Mouse (Mus musculus) lung, embryonic 14.5 days (tissue): ENCODE data around the gene Pgpep1l. TPM values are rescaled to one million over a fixed set of nuclear protein-coding genes. Genes with fewer than 3 reads are reported as not detected.

Experiments
- ATAC-seq: fragments of 200-750 bp; cut with Nextera tagmentation; 2 replicates; pipeline ENCODE4 v1.8.0; 2017; ENCODE audit warnings: mild to moderate bottlenecking, moderate TSS enrichment, moderate library complexity; ENCODE audit not compliant: insufficient read depth
- DNase-seq: peaks from one replicate; pipeline ENCODE4 v3.0.0-alpha.2; 2015
- H3K27ac ChIP-seq: fragments of 300-500 bp; sonication (generic); 2 replicates; pipeline ENCODE4 v1.5.1; 2014; ENCODE audit warnings: low read depth, mild to moderate bottlenecking, moderate library complexity
- H3K27me3 ChIP-seq: fragments of 300-500 bp; sonication (generic); 2 replicates; pipeline ENCODE4 v1.6.1; 2014; ENCODE audit warnings: low read length, control low read depth; ENCODE audit not compliant: insufficient read depth
- H3K36me3 ChIP-seq: fragments of 300-500 bp; sonication (generic); 2 replicates; pipeline ENCODE4 v1.6.1; 2014; ENCODE audit warnings: control low read depth; ENCODE audit not compliant: insufficient read depth
- H3K4me1 ChIP-seq: fragments of 300-500 bp; sonication (generic); 2 replicates; pipeline ENCODE4 v1.6.1; 2014; ENCODE audit warnings: antibody characterized with exemption, control low read depth; ENCODE audit not compliant: insufficient read depth
- H3K4me2 ChIP-seq: fragments of 300-500 bp; sonication (generic); 2 replicates; pipeline ENCODE4 v1.6.1; 2014; ENCODE audit warnings: mild to moderate bottlenecking
- H3K4me3 ChIP-seq: fragments of 300-500 bp; sonication (generic); 2 replicates; pipeline ENCODE4 v1.5.1; 2014; ENCODE audit warnings: low read depth, low read length
- H3K9ac ChIP-seq: fragments of 300-500 bp; sonication (generic); 2 replicates; pipeline ENCODE4 v1.6.1; 2014
- H3K9me3 ChIP-seq: fragments of 300-500 bp; sonication (generic); 2 replicates; pipeline ENCODE4 v1.6.1; 2016; ENCODE audit warnings: low read depth, low read length, control low read depth
- CTCF ChIP-seq: IDR thresholded peaks from 2 replicates; pipeline ENCODE4 v1.5.1; 2016; ENCODE audit warnings: antibody characterized with exemption, low read depth
- WGBS: fragments of 180-500 bp; shearing (Covaris S2); extraction: QIAGEN DNeasy Blood & Tissue Kit; methylation state at CpG from one replicate; pipeline ENCODE4 v1.1.7; 2014; 5-methylcytosine and 5-hydroxymethylcytosine counted together
- polyA plus RNA-seq: library from polyadenylated mRNA; unstranded; fragments of >200 nt; fragmentation: Nextera tagmentation; extraction: Ambion mirVana; gene quantifications from 2 replicates; pipeline ENCODE4 v1.2.1, GENCODE M21; 2014

Gene Pgpep1l
- polyA plus RNA-seq, 1 experiment from 2014 or later, result not detected

DNA sequence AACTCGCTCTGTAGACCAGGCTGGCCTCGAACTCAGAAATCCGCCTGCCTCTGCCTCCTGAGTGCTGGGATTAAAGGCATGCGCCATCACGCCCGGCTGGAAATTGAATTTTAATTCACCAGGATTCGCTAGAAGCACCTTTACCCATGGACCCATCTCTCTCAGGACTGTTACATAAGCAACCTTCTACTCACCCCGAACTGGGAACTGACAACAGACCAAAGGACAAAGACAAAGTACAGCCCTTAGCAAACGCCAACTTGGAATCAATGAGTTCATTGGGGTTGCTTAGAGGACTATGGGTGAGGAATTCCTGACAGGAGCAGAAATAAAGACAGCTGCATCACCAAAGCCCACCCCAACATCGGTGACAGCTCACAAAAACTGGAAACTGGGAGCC, 8.6 kb upstream of the Pgpep1l start:
- peaks cover 8% of the 10 kb centered on the region; the same call in 1 of the 2 replicates for H3K27me3 ChIP-seq
- H3K4me2 ChIP-seq, result no peak overlapping the region
- 87% methylated on average over 10 of the region's 10 CpGs for WGBS
- ATAC-seq (no peak), DNase-seq (no peak)
- H3K9me3 ChIP-seq, result no peaks in the 10 kb centered on the region
- H3K4me3 ChIP-seq, result no peak overlapping the region
- H3K4me1 ChIP-seq, result peaks cover 5% of the 10 kb centered on the region; the same call in 1 of the 2 replicates
- no peaks in the 10 kb centered on the region for H3K36me3 ChIP-seq
- TF ChIP-seq CTCF, result no peak
- no peak overlapping the region for H3K27ac ChIP-seq
- H3K9ac ChIP-seq, result no peak overlapping the region

DNA sequence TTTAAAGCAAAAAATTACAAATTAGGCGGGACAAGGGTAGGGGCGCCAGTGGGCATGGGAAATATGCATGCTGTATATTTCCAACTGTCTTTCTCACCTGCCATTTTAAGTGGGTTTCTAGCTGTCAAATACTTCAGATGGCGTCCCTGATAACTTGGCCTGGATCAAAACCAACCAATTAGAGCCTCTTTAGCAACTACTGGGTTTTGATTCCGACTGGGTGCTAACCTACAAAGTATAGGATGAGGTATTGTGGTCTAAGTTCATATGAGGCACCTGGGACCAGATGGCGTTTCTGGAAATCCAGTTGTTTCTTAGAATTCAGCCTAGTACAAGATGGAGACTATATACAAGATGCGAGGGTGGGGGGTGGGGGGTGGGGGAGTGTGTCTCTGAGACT, 7.8 kb upstream of the Pgpep1l start:
- H3K9me3 ChIP-seq, result no peaks in the 10 kb centered on the region
- H3K9ac ChIP-seq, result no peak overlapping the region
- H3K27ac ChIP-seq, result no peak overlapping the region
- no peak overlapping the region for H3K4me2 ChIP-seq
- H3K4me1 ChIP-seq, result peaks cover 5% of the 10 kb centered on the region; the same call in 1 of the 2 replicates
- 85% methylated on average over 6 of the region's 6 CpGs for WGBS
- DNase-seq (no peak), ATAC-seq (no peak)
- no peak overlapping the region for H3K4me3 ChIP-seq
- H3K27me3 ChIP-seq, result peaks cover 8% of the 10 kb centered on the region; the same call in 1 of the 2 replicates
- no peaks in the 10 kb centered on the region for H3K36me3 ChIP-seq
- no peak for TF ChIP-seq CTCF

DNA sequence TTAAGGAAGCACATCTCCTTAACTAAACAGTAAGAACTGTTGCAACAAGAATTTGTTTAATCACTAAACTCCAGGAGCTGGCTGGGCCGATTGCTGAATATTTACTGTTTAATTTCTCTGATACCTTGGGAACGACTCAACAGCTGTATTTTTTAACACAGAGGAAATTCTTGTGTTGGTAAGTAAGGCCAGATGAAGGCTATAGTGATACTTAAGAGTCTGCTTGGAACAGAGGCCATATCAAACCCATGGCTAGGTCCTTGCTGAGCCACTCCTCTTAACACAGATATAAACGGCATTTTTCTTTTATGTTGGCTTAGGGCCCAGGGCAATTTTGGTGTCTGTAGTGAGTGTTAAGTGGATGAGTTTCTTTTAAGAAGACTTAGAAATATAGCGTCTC, 6.5 kb upstream of the Pgpep1l start:
- 0 out of 2 replicates have a peak, but pooled peaks cover 2% of the 10 kb centered on the region for H3K4me1 ChIP-seq
- no peak overlapping the region for H3K27ac ChIP-seq
- H3K4me2 ChIP-seq, result no peak overlapping the region
- H3K4me3 ChIP-seq, result no peak overlapping the region
- DNase-seq (peak; percentile 80), ATAC-seq (peak; percentile 82)
- no peak for TF ChIP-seq CTCF
- 0 out of 2 replicates have a peak, but pooled peaks cover 5% of the 10 kb centered on the region for H3K27me3 ChIP-seq
- WGBS, result 17% methylated on average over 4 of the region's 4 CpGs
- no peak overlapping the region for H3K9ac ChIP-seq
- no peaks in the 10 kb centered on the region for H3K36me3 ChIP-seq
- H3K9me3 ChIP-seq, result no peaks in the 10 kb centered on the region

DNA sequence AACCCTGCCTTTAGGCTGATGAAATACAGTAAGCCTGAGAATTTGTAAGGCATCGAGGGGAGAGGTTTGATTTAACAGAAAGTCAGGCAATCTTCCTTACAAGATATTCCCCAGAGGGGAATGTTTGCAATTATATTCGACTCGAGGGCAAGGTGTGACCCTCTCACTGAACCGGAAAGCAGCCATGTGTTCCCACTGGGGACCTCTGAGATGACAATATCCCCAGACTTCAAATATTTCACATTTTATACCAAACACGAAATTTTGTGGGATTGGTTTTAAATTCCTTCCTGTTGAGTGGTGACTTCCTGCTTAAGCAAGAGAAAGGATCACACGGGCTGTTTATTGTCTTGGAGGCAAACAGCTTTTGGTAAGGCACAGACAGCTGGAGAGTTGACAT, 2.7 kb upstream of the Pgpep1l start:
- Histone ChIP-seq H3K27me3 (peaks cover 4% of the 10 kb centered on the region; the same call in 1 of the 2 replicates), H3K4me2 (no peak overlapping the region), H3K4me1 (peaks cover 10% of the 10 kb centered on the region), H3K9ac (no peak overlapping the region), H3K9me3 (no peaks in the 10 kb centered on the region), H3K4me3 (no peak overlapping the region), H3K36me3 (no peaks in the 10 kb centered on the region), H3K27ac (no peak overlapping the region)
- DNase-seq (peak; percentile 30), ATAC-seq (no peak)
- WGBS, result 16% methylated on average over 6 of the region's 6 CpGs
- no peak for TF ChIP-seq CTCF

- peaks cover 10% of the 10 kb centered on the region for H3K4me1 ChIP-seq
- H3K27ac ChIP-seq, result no peak overlapping the region
- H3K27me3 ChIP-seq, result peaks cover 4% of the 10 kb centered on the region; the same call in 1 of the 2 replicates
- H3K4me2 ChIP-seq, result no peak overlapping the region
- H3K9me3 ChIP-seq, result no peaks in the 10 kb centered on the region
- H3K9ac ChIP-seq, result no peak overlapping the region
- WGBS, result 42% methylated on average over 7 of the region's 7 CpGs
- no peak for TF ChIP-seq CTCF
- DNase-seq, result no peak
- no peak overlapping the region for H3K4me3 ChIP-seq
- no peaks in the 10 kb centered on the region for H3K36me3 ChIP-seq
- no peak for ATAC-seq
Observed at GRCm38 (mm10) chr7:68265391-68265790, 1.4 kb upstream of the Pgpep1l start.

DNA sequence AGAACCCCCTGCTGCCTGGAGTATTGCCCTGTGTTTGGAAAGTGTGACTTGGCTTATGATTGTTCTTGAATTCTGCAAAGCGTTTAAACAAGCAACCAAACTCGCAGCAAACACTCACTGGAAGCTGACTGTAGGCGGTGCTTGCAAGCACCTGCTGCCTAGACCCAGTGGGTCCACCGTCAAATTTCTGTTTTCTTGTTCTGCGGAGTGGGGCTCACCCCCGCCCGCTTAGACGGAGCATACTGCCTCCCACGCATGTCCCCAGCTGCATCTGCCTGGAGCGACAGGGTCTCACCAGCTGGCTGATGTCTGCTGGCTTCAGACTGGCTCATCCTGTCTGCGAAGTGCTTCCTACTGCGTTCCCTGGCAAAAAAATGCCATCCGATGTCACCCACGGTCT, 498 bp upstream of the Pgpep1l start:
- H3K27ac ChIP-seq, result no peak overlapping the region
- peak; percentile 55 for DNase-seq
- H3K4me2 ChIP-seq, result peak overlapping the region; percentile 68
- peaks cover 10% of the 10 kb centered on the region for H3K4me1 ChIP-seq
- H3K9ac ChIP-seq, result no peak overlapping the region
- WGBS, result 6% methylated on average over 14 of the region's 14 CpGs
- H3K4me3 ChIP-seq, result peak overlapping the region; percentile 28
- no peaks in the 10 kb centered on the region for H3K9me3 ChIP-seq
- ATAC-seq, result peak; percentile 41; the same call in 1 of the 2 replicates
- H3K36me3 ChIP-seq, result no peaks in the 10 kb centered on the region
- H3K27me3 ChIP-seq, result peaks cover 4% of the 10 kb centered on the region; the same call in 1 of the 2 replicates
- no peak for TF ChIP-seq CTCF

DNA sequence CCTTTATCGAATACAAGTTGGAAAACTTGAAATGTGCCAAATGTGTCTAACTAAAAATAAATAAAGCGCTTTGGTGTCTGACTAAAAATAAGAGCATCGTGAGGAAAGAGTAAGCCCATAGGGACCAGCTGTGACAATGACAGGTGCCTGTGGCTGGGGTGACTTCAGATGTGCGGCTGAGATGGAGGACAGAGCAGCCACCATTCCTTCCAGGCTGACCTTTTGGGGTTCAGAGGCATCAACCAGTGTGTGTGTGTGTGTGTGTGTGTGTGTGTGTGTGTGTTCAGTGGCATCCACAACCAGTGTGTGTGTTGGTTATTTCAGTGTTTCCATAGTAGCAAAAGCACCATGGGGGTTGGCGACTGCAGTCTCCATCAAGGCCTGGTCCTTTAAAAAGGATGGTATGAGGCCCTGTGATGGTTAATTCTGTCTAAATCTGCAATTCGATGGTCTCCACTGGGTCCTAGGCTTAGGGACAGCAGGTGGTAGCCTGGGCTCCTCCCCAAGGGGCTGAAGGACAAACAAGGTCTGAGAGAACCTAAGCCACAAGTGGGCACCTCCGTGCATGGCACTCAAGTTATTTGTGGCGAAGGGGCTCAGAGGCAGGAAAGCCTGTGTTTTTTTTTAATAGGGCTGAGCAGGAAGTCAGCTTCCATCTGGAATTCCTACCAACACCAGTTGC, 546 bp downstream of the Pgpep1l start:
- Histone ChIP-seq H3K36me3 (no peaks in the 10 kb centered on the region), H3K4me1 (peaks cover 14% of the 10 kb centered on the region), H3K4me3 (peak overlapping the region; percentile 28), H3K27me3 (peaks cover 4% of the 10 kb centered on the region; the same call in 1 of the 2 replicates), H3K4me2 (peak overlapping the region; percentile 68), H3K9ac (no peak overlapping the region), H3K27ac (no peak overlapping the region), H3K9me3 (no peaks in the 10 kb centered on the region)
- ATAC-seq (no peak), DNase-seq (no peak)
- TF ChIP-seq CTCF, result no peak
- WGBS, result 47% methylated on average over 8 of the region's 8 CpGs
